ENCODE assay signal across 16 mouse cellular contexts in genomic region chr11:23664232-23664631, GRCm38 (mm10). TPM values are rescaled to one million over a fixed set of nuclear protein-coding genes. Genes with fewer than 3 reads are reported as not detected.
DNase-seq lines count a peak whose midpoint lies in the region; ATAC-seq and TF ChIP-seq lines count a peak whose summit lies in the region.
"Had no signal": no experiment of that assay in that cellular context is flagged by ENCODE, and none has a peak within 500 bp of the region (broad histone marks: within the 10 kb centered on the region; RNA-seq: fewer than 3 reads in every experiment).

No protein-coding gene starts in this region.

- H3K9ac ChIP-seq in forebrain, embryonic 12.5 days, result no peak overlapping the region
- no peak overlapping the region for H3K9ac ChIP-seq in hindbrain, embryonic 14.5 days
- no peak overlapping the region for H3K9ac ChIP-seq in hindbrain, embryonic 16.5 days (ENCODE audit: low read depth, low read length)
- H3K9ac ChIP-seq in ES-E14 (ENCODE audit: insufficient read depth, low read depth, low read length, poor library complexity, severe bottlenecking), result no peak overlapping the region
- H3K9ac ChIP-seq in limb, embryonic 13.5 days, result no peak overlapping the region

- no peaks in the 10 kb centered on the region for H3K9me3 ChIP-seq in forebrain, embryonic 10.5 days
- no peaks in the 10 kb centered on the region for H3K9me3 ChIP-seq in forebrain, embryonic 12.5 days
- H3K9me3 ChIP-seq in hindbrain, embryonic 14.5 days (ENCODE audit: control insufficient read depth, low read length), result no peaks in the 10 kb centered on the region
- H3K9me3 ChIP-seq in hindbrain, embryonic 16.5 days (ENCODE audit: control insufficient read depth, low read length), result no peaks in the 10 kb centered on the region
- no peaks in the 10 kb centered on the region for H3K9me3 ChIP-seq in ES-E14 (ENCODE audit: control insufficient read depth, insufficient read depth, low read depth, low read length)
- no peaks in the 10 kb centered on the region for H3K9me3 ChIP-seq in limb, embryonic 13.5 days
- H3K9me3 ChIP-seq: heart, embryonic 15.5 days; hindbrain, embryonic 13.5 days; liver, embryonic 15.5 days had no signal

- H3K27ac ChIP-seq in forebrain, embryonic 10.5 days, result no peak overlapping the region
- H3K27ac ChIP-seq in forebrain, embryonic 12.5 days, result no peak overlapping the region
- no peak overlapping the region for H3K27ac ChIP-seq in hindbrain, embryonic 14.5 days
- H3K27ac ChIP-seq in hindbrain, embryonic 16.5 days (ENCODE audit: low read depth, low read length), result no peak overlapping the region
- no peak overlapping the region for H3K27ac ChIP-seq in ES-E14 (ENCODE audit: insufficient read depth, low read depth, low read length, poor library complexity, severe bottlenecking)
- no peak overlapping the region for H3K27ac ChIP-seq in limb, embryonic 13.5 days
- H3K27ac ChIP-seq: hindbrain, embryonic 13.5 days had no signal

- H3K27me3 ChIP-seq in forebrain, embryonic 10.5 days (ENCODE audit: poor library complexity, severe bottlenecking), result no peaks in the 10 kb centered on the region
- no peaks in the 10 kb centered on the region for H3K27me3 ChIP-seq in forebrain, embryonic 12.5 days
- H3K27me3 ChIP-seq in hindbrain, embryonic 14.5 days (ENCODE audit: control insufficient read depth, insufficient read depth, low read length), result no peaks in the 10 kb centered on the region
- no peaks in the 10 kb centered on the region for H3K27me3 ChIP-seq in hindbrain, embryonic 16.5 days (replicated peaks; ENCODE audit: control insufficient read depth, insufficient read depth, low read length)
- H3K27me3 ChIP-seq in limb, embryonic 13.5 days, result no peaks in the 10 kb centered on the region
- H3K27me3 ChIP-seq: heart, embryonic 15.5 days; hindbrain, embryonic 13.5 days; liver, embryonic 15.5 days had no signal

- peaks cover 28% of the 10 kb centered on the region for H3K4me1 ChIP-seq in forebrain, embryonic 10.5 days
- peaks cover 16% of the 10 kb centered on the region for H3K4me1 ChIP-seq in forebrain, embryonic 12.5 days
- peaks cover 16% of the 10 kb centered on the region for H3K4me1 ChIP-seq in hindbrain, embryonic 14.5 days (replicated peaks; ENCODE audit: control insufficient read depth, insufficient read depth, low read length)
- H3K4me1 ChIP-seq in hindbrain, embryonic 16.5 days (ENCODE audit: control insufficient read depth, insufficient read depth, low read depth, low read length), result peaks cover 7% of the 10 kb centered on the region
- H3K4me1 ChIP-seq in ES-E14 (ENCODE audit: control insufficient read depth in 2 of 2, insufficient read depth in 2 of 2, low read length in 2 of 2, poor library complexity in 1 of 2), result peaks cover 2 to 5% of the 10 kb centered on the region in 2 experiments
- H3K4me1 ChIP-seq in limb, embryonic 13.5 days, result peaks cover 28% of the 10 kb centered on the region

- H3K4me3 ChIP-seq in forebrain, embryonic 10.5 days, result peak overlapping the region; percentile 91
- no peak overlapping the region for H3K4me3 ChIP-seq in forebrain, embryonic 12.5 days (replicated peaks)
- H3K4me3 ChIP-seq in hindbrain, embryonic 14.5 days (replicated peaks; ENCODE audit: low read length), result no peak overlapping the region
- H3K4me3 ChIP-seq in hindbrain, embryonic 16.5 days (ENCODE audit: low read length), result no peak overlapping the region
- H3K4me3 ChIP-seq in ES-E14 (ENCODE audit: insufficient read depth in 1 of 2, low read depth in 1 of 2, low read length in 2 of 2, poor library complexity in 1 of 2, severe bottlenecking in 1 of 2), result peak overlapping the region in 1 of 2 experiments; percentile 97; a peak in 1 of 4 replicates
- H3K4me3 ChIP-seq in limb, embryonic 13.5 days, result no peak overlapping the region

- no peak for ATAC-seq in forebrain, embryonic 12.5 days (ENCODE audit: low FRiP score)
- ATAC-seq in hindbrain, embryonic 14.5 days (ENCODE audit: low FRiP score), result no peak
- ATAC-seq in hindbrain, embryonic 16.5 days, result no peak
- ATAC-seq in limb, embryonic 13.5 days (ENCODE audit: low FRiP score, low read depth), result no peak
- ATAC-seq: intestine, embryonic 16.5 days had no signal

- DNase-seq in forebrain, embryonic 10.5 days (ENCODE audit: extremely low spot score, low spot score), result no peak
- DNase-seq in hindbrain, embryonic 14.5 days (ENCODE audit: low spot score), result no peak
- no peak for DNase-seq in ES-E14 (ENCODE audit: low read depth, low spot score)
- no peak for DNase-seq in right cerebral cortex, postnatal 10 days (ENCODE audit: low spot score in 2 of 2)
- DNase-seq in thymus, postnatal 36 days, result no peak
- DNase-seq: cerebellum, adult 11-12 months; cerebellum, postnatal 36 days; gastrocnemius, postnatal 14 days; layer of hippocampus, postnatal 36 days had no signal

- peaks cover 6% of the 10 kb centered on the region; the same call in 1 of the 2 replicates for H3K36me3 ChIP-seq in forebrain, embryonic 10.5 days (replicated peaks)
- no peaks in the 10 kb centered on the region for H3K36me3 ChIP-seq in forebrain, embryonic 12.5 days (replicated peaks)
- peaks cover 5% of the 10 kb centered on the region; the same call in 1 of the 2 replicates for H3K36me3 ChIP-seq in hindbrain, embryonic 14.5 days (replicated peaks; ENCODE audit: control insufficient read depth, insufficient read depth)
- H3K36me3 ChIP-seq in hindbrain, embryonic 16.5 days (ENCODE audit: control insufficient read depth, insufficient read depth, low read length), result no peaks in the 10 kb centered on the region
- H3K36me3 ChIP-seq in ES-E14 (ENCODE audit: control insufficient read depth, insufficient read depth, low read length, poor library complexity, severe bottlenecking), result peaks cover 2% of the 10 kb centered on the region; the same call in 1 of the 2 replicates
- H3K36me3 ChIP-seq in limb, embryonic 13.5 days, result peaks cover 3% of the 10 kb centered on the region; the same call in 1 of the 2 replicates
- H3K36me3 ChIP-seq: heart, embryonic 15.5 days; hindbrain, embryonic 13.5 days; liver, embryonic 15.5 days had no signal

- no peak overlapping the region for H3K4me2 ChIP-seq in forebrain, embryonic 12.5 days
- peak overlapping the region; percentile 21; the same call in 1 of the 2 replicates for H3K4me2 ChIP-seq in hindbrain, embryonic 14.5 days (replicated peaks)
- no peak overlapping the region for H3K4me2 ChIP-seq in hindbrain, embryonic 16.5 days (ENCODE audit: low read length)
- peak overlapping the region; percentile 41 for H3K4me2 ChIP-seq in limb, embryonic 13.5 days (replicated peaks)

- in situ Hi-C loops in ES-E14 (cut with MboI; ENCODE audit: low sequenced_read_pairs in 2 of 2, unreplicated experiment in 2 of 2), result no loop called here

TF ChIP-seq in ES-E14, 5 proteins besides CTCF, POLR2A, EP300 and RAD21:
- TF ChIP-seq MAFK (IDR thresholded peaks at IDR 0.05; ENCODE audit: insufficient read depth, low read depth, low read length) (peak; percentile 59), ZC3H11A (IDR thresholded peaks at IDR 0.05; ENCODE audit: borderline replicate concordance, low read depth, low read length) (no peak), ZNF384 (IDR thresholded peaks at IDR 0.05; ENCODE audit: low read depth, low read length) (no peak)

RNA-seq across cellular contexts. Expression of gene Pus10, which starts 1.2 kb away (rescaled TPM):
- polyA plus RNA-seq in forebrain, embryonic 10.5 days (2016; fragmentation: Nextera tagmentation; extraction: Ambion mirVana), result 26.0 and 26.1 TPM in 2 replicates
- polyA plus RNA-seq in forebrain, embryonic 12.5 days (2016; fragmentation: Nextera tagmentation; extraction: Ambion mirVana), result 23.8 and 24.9 TPM in 2 replicates
- polyA plus RNA-seq in hindbrain, embryonic 14.5 days (2014; fragmentation: Nextera tagmentation; extraction: Ambion mirVana), result 11.7 and 13.0 TPM in 2 replicates
- 10.6 and 11.6 TPM in 2 replicates for polyA plus RNA-seq in hindbrain, embryonic 16.5 days (2015; fragmentation: Nextera tagmentation; extraction: Ambion mirVana)
- total RNA-seq in ES-E14 (2012; rRNA removed), result 22.7 and 28.8 TPM in 2 replicates
- 24.4 and 27.5 TPM in 2 replicates for polyA plus RNA-seq in limb, embryonic 13.5 days (2015; fragmentation: Nextera tagmentation; extraction: Ambion mirVana)

RNA-seq across cellular contexts. Expression of gene Pex13, which starts 1.5 kb away (rescaled TPM):
- polyA plus RNA-seq in forebrain, embryonic 10.5 days (2016; fragmentation: Nextera tagmentation; extraction: Ambion mirVana), result 29.4 and 31.5 TPM in 2 replicates
- polyA plus RNA-seq in forebrain, embryonic 12.5 days (2016; fragmentation: Nextera tagmentation; extraction: Ambion mirVana), result 42.8 and 45.9 TPM in 2 replicates
- polyA plus RNA-seq in hindbrain, embryonic 14.5 days (2014; fragmentation: Nextera tagmentation; extraction: Ambion mirVana), result 38.6 and 43.1 TPM in 2 replicates
- polyA plus RNA-seq in hindbrain, embryonic 16.5 days (2015; fragmentation: Nextera tagmentation; extraction: Ambion mirVana), result 29.3 and 32.5 TPM in 2 replicates
- 56.2 and 60.8 TPM in 2 replicates for total RNA-seq in ES-E14 (2012; rRNA removed)
- polyA plus RNA-seq in limb, embryonic 13.5 days (2015; fragmentation: Nextera tagmentation; extraction: Ambion mirVana), result 37.5 and 41.7 TPM in 2 replicates

RNA-seq across cellular contexts. Expression of gene 0610010F05Rik, which starts 30.8 kb away (rescaled TPM):
- 38.7 and 44.3 TPM in 2 replicates for polyA plus RNA-seq in forebrain, embryonic 10.5 days (2016; fragmentation: Nextera tagmentation; extraction: Ambion mirVana)
- polyA plus RNA-seq in forebrain, embryonic 12.5 days (2016; fragmentation: Nextera tagmentation; extraction: Ambion mirVana), result 90.4 and 92.9 TPM in 2 replicates
- 147 and 161 TPM in 2 replicates for polyA plus RNA-seq in hindbrain, embryonic 14.5 days (2014; fragmentation: Nextera tagmentation; extraction: Ambion mirVana)
- 113 and 115 TPM in 2 replicates for polyA plus RNA-seq in hindbrain, embryonic 16.5 days (2015; fragmentation: Nextera tagmentation; extraction: Ambion mirVana)
- total RNA-seq in ES-E14 (2012; rRNA removed), result 7.9 and 8.5 TPM in 2 replicates
- polyA plus RNA-seq in limb, embryonic 13.5 days (2015; fragmentation: Nextera tagmentation; extraction: Ambion mirVana), result 23.4 and 24.1 TPM in 2 replicates

Comparison
In these comparisons a context has a peak if more than half of its experiments do, and no peak if none do; other contexts are left out.
1. H3K4me2 ChIP-seq: peak in hindbrain, embryonic 14.5 days (single experiment) and limb, embryonic 13.5 days (single experiment); none in forebrain, embryonic 12.5 days (single experiment) and hindbrain, embryonic 16.5 days (single experiment).